Mouse (Mus musculus) brain, embryonic 14.5 days (tissue): Measurements from ENCODE around the gene Ttll8.

ENCODE experiments used
- CTCF ChIP-seq: fragments of 200-500 bp; IDR thresholded peaks from 2 replicates; pipeline ENCODE4 v1.5.1; 2012; ENCODE audit warnings: inconsistent platforms, mild to moderate bottlenecking, moderate library complexity, borderline replicate concordance; ENCODE audit not compliant: insufficient read depth, insufficient read length; ENCODE audit errors: extremely low read depth
- POLR2A ChIP-seq: fragments of 200-500 bp; IDR thresholded peaks from 2 replicates; pipeline ENCODE4 v1.6.1; 2012; ENCODE audit warnings: mild to moderate bottlenecking, inconsistent platforms, borderline replicate concordance; ENCODE audit not compliant: poor library complexity, insufficient read depth, insufficient read length, severe bottlenecking; ENCODE audit errors: extremely low read depth

GRCm38 (mm10) chr15:88860781-88861180 lies 93.4 kb downstream of the Ttll8 start:
- TF ChIP-seq CTCF (no peak), POLR2A (no peak)
